Mouse (Mus musculus) large intestine, adult 2 months (tissue): Measurements from ENCODE around the gene Crcp. TPM values are rescaled to one million over a fixed set of nuclear protein-coding genes. Genes with fewer than 3 reads are reported as not detected.

Source experiments
- DNase-seq: peaks from one replicate; pipeline ENCODE4 v3.0.0-alpha.2; 2012; ENCODE audit warnings: low read depth, low spot score
- WGBS: fragments of 180-500 bp; shearing (Covaris S2); methylation state at CpG from one replicate; pipeline ENCODE4 v1.1.7; 2018; 5-methylcytosine and 5-hydroxymethylcytosine counted together
- polyA plus RNA-seq: library from polyadenylated mRNA; depleted of rRNA; stranded (reverse); fragments of >200 nt; gene quantifications from 2 replicates; pipeline ENCODE4 v1.2.3, GENCODE M21; 2012

The Crcp gene
- polyA plus RNA-seq, 1 experiment, result 13.1 TPM

DNA sequence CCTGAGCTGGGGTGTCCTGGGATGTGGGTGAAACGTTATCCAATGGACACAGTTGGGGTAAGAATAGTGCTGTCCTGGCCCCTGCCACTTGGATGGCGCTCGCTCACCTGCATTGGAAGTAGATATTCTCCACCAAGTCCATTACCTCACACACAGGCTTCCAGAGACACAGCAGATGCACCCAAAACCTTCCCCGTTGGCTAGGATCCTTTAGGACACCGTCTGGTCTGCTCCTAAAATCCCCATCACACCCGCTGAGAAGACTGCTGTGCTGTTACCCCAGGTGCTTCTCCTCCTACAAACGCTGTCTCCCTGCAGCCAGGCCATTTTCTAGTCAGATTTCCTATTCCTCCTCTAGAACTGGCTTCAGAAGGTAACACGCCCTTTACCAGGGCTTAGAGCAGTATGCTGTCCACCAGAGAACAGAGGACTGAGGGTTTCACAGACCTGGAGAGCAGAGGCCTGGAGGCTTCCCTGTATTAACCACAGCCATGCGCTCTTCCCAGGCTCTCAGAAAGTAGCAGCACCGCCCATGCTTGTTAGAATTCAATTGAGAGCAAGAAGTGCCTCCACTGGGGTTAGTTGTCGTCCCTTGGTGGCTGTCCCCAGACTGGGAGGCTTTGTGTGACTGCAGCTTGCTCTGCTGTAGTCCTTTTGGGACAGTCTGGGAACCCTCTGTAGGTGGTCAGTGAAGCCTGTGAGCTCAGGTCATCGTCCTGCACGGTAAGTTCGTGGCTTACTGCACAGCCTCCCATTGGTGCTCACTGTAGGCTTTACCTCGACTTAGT is 22.2 kb downstream of the Crcp start:
- no peak for DNase-seq
- 88% methylated on average over 15 of the region's 15 CpGs for WGBS

DNA sequence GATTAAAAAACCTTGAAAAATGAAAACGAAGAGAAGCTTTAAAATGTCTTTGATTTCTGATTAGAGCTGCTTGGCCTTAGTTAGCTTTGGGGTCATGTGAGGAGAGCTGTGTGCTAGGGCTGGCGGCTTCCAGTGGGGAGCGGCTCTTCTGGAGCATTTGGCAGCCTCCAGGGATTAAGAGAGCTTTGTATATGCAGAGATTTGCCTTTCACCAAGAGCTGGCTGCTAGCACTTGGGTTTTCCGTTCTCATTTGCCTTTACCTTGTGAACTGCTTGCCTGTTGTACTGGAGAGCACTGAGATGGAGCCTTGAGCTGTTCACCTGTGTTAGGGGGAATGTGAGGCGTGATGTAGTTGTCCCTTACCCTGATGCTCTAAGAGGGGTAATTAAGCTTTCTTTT is 23.4 kb downstream of the Crcp start:
- DNase-seq, result no peak
- 68% methylated on average over 5 of the region's 5 CpGs for WGBS

DNA sequence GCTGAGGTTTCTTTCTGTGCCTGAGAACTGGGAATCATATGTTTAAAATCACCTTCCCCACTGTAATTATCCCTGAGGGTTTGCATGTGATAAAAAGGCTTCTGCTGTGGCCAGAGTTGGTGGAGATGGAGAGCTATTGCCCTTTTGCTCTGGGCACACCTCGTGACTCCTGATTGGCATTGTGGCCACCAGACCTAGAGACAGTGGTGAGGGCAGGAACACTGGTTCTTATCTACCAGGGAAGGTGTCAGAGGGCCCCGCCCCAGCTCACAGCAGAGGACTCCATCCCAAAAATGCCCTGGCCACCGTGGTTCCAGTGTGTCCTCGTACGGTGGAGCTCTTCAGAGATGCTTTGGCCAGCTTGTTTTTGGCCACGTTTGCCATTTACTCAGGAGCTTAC is 23.9 kb downstream of the Crcp start:
- WGBS, result 83% methylated on average over 6 of the region's 6 CpGs
- DNase-seq, result no peak

DNA sequence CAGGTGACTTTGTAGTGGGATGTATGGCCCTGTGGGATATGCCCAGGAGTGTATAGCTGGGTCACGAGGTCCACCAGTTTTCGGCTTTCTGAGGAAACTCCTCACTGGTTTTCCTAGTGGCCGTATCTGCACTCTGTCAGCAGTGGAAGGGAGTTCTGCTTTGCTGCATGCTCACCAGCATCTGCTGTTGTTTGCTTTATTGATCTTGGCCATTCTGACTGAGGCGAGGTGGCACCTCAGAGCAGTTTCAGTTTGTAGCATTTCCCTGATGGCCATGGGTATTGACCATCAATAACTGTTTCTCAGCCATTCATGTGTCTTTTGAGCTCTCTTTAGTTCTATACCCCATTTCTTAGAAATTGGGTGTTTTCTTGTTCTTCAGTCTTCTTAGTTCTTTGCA is 26.6 kb downstream of the Crcp start:
- no peak for DNase-seq
- WGBS, result 91% methylated on average over 4 of the region's 4 CpGs

DNA sequence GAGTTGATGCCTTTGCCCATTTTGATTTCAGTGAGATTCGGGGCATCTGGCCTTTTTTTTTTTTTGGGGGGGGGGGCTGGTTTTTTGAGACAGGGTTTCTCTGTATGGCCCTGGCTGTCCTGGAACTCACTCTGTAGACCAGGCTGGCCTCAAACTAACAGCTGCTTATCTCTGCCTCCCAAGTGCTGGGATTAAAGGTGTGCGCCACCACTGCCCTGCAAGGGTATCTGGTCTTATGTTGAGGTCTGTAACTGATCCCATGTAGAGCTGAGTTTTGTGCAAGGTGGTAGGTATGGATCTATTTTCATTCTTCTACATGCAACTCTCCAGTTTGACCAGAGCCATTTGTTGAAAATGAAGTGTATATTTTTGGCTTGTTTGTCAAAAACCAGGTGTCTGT is 27.2 kb downstream of the Crcp start:
- no peak for DNase-seq
- WGBS, result 91% methylated on average over 2 of the region's 2 CpGs

DNA sequence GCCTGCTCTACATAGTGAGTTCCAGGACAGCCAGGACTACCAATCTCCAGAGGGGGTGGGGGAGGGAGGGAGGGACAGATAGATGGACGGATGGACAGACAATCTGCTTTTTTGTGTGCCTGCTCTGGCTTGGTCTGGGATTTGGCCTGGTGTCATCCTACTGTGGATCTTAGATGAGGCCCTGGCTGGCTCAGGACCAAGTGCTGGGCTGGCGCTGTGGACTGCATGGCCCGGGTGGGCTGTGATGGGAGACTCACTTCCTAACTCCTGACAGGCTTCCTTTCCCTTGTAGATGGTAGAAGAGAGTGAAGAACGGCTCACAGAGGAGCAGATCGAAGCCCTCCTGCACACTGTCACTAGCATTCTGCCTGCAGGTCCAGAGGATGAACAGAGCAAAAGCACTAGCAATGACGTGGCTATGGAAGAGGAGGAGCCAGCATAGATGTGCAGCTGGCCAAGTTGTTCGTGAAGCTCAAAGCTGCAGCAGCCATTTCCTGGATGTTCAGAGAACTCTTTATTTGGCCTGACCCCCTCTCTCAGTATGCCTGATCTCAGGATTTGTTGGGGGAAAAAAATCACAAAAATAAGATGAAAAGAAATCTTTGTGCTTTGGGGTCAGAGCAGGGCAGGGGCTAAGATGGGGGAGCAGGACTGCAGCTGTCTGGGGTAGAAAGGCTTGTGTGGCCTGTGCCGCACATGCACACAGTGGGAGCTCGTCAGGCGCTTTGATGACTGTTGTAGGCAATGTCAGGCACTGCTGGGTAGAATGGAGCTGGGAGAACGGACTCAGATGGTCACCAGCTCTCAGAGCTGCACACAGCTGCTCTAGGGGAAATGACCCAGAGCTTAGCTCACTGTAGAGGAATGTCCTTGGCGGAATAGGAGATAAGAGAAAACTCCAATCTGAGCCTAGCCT is 30.6 kb downstream of the Crcp start:
- 70% methylated on average over 12 of the region's 12 CpGs for WGBS
- DNase-seq, result no peak

DNA sequence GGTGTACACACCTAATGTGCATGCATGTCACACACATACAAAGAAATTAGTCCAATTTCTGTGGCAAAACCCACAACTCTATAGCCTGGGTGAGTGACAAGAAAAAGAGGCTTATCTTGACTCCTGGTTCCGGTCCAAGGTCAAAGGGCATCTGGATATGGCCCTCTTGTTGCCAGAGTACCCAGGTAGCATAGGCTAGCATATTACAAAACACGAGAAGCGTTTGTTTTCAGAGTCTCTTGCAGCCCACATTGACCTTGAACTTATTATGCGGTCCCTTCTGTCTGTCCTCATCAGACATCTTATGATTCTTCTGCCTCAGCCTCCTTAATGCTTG is 31.2 kb downstream of the Crcp start:
- 81% methylated on average over 4 of the region's 4 CpGs for WGBS
- no peak for DNase-seq

DNA sequence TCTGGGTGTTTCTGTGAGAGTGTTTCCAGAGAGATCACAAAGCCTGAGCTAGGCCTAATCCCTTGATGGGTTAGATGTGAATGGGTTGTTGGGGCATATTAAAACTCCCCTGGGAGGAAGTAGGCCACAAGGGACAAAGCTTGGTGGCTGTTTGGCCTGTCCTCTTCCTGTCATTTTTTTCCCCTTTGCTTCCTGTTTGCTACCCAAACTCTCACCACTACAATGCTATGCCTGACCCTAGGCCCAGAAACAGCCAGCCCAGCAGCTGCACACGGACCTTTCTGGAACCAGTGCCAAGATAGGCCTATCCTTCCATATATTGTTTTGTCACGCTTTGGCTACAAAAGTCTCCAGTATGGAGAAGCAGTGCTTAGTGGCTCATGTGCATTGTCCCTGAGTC is 33.0 kb downstream of the Crcp start:
- DNase-seq, result no peak
- WGBS, result 54% methylated on average over 2 of the region's 2 CpGs

DNA sequence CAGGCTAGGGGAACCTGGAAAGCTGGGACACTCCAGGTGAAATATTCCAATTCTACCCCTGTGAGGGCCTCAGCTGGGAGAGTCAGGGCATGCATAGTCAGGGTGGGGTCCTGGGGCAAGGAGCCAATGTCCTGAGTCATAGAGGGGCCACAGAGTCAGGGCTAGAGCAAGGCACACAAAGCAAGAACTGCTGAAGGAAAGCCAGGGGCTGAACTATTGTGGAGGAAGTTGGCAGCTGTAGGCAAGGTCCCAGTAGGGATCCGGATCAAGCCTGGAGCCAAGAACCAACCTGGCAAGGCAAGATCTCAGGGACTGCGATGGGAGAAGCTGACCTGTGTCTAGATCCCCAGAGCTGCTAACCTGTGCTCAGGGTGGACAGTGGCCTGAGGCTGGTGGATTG is 34.7 kb downstream of the Crcp start:
- WGBS, result 60% methylated on average over 2 of the region's 2 CpGs
- DNase-seq, result no peak

DNA sequence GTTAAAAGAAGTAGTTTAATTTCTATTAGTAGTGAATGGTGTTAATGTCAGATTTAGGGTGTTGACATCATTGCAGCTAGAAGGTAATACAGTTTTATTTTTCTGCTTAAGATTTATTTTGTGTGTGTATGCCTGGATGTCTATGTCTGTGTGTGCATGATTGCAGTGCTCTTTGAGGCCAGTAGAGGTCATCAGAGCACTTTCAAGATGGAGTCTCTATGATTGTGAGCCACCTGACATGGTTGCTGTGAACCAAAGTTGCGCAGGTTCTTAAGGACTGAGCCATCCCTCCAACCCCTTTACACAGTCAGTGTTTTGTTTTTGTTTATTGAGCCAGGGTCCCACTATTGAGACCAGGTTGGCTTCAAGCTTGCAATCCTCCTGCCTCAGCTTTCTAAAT is 36.5 kb downstream of the Crcp start:
- no peak for DNase-seq
- 90% methylated on average over 1 of the region's 1 CpGs for whole genome bisulfite sequencing

DNA sequence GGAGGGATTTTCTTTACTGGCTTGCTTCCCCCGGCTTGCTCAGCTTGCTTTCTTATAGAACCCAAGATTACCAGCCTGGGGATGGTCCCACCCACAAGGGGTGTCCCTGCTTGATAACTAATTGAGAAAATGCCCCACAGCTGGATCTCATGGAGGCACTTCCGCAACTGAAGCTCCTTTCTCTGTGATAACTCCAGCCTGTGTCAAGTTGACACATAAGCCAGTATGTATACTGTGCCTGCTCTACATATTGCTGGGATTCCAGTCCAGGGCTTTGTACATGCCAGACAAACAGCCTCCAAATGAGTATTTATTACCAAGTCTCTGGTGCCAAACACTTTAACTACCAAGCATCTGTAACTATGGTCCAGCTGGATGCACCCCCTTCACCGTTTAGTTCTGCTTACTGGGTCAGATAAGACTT is 38.8 kb downstream of the Crcp start:
- no peak for DNase-seq
- WGBS, result 55% methylated on average over 3 of the region's 3 CpGs

DNA sequence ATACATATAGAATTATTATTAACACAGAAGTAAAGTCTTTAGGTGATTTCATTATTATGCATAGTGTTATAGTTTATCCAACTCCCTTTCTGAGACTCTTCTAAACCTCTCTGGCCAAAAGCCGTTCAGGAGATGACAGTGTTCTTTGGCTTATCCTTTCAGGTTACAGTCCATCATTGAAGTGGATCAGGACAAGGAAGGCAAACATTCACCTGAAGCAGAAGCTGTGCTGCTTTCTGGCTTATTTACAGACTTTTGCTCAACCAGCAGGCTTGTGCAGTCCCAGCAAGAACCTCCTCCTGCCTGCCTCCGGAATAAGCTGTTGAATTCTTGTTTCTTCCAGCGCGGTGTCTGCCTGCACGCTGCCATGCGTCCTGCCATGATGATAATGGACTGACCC is 43.9 kb downstream of the Crcp start, which contains the start of gene Tpst1:
Gene Tpst1 (plus strand): TSS at position 301 of the 400 bp plus-strand sequence.
- no peak for DNase-seq
- 88% methylated on average over 6 of the region's 6 CpGs for WGBS

DNA sequence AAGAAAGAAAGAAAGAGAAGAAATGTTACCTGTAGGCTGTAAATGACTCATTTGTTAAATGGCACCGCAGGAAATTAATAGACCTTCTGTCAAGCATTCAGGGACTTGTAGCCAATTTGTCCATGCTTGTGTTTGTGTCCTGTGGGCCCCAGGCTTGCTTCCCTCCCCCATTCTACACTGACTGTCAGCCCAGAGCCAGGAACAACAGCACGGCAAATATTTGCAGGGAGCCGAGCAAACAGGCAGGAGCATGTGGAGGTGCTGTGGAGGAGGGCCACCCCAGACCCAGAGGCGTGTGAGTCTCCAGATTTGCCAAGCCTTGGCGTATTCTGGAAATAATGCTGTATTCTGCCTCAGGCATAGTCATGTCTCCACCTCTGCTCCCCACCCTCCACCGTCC is 45.4 kb downstream of the Crcp start:
- 41% methylated on average over 6 of the region's 6 CpGs for WGBS
- no peak for DNase-seq

DNA sequence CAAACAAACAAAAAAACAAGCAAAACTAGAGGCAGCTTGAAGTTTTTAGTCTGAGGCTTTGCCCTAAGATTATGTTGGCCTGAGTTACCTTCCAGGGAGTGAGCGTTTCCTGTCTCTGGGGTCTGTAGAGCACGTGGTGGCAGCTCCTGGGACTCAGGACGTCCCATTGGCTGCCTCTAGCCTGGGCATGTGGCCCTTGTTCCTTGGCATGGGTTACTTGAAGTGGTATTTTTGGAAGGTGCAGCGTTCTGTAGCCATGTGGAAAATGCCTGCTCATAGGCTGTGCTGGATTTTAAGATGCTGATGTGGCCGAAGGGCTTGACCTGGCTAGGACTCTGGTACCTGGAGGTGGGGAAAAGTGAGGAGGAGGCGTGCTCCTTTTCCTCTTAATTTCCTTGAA is 47.3 kb downstream of the Crcp start:
- 63% methylated on average over 6 of the region's 6 CpGs for WGBS
- no peak for DNase-seq

DNA sequence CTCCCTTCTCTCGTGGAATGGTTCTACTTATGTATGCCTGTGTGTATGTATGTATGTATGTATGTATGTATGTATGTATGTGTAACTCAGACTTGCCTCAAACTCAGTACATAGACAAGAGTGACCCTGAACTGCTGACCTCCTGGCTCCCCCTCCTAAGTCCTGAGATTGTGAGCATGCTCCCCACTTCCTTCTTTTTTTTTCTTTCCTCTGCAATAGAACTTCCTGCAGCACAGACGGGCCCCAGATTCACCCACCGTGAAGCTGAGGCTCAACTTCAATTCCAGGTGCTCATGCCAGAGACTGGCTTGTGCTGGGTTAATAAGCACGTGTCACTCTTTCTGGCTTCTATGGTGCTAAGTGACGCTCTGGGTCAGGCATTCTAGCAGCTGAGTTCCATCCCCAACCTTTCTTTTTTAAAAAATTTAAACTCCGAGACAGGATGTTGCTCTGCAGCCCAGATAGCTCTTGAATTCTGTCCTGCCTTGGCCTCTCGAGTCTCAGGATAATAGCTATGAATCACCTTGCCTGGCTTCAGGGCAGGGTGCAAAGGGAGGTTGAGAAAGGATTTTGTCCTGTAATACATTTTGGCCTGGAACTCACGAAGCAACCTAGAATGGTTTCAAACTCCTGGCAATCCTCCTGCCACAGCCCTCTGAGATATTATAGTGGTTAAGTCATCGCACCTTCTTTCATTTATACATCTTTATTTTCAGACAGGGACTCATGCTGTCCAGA is 49.2 kb downstream of the Crcp start:
- 51% methylated on average over 9 of the region's 9 CpGs for WGBS
- DNase-seq, result no peak

DNA sequence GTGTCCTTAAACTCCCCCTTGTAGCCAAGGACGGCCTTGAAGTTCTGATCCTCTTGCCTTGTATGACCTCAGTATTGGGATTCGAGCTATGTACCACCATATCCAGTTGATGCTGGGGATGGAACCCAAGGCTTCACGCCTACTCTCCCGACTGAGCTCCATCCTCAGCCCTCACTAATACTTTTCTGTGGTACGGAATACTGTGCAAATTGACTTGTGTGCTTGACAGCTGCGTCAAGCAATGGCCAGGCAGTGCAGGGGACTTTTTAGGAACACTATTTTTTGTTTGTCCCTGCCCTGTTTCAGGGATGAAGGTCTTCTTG is 49.7 kb downstream of the Crcp start:
- WGBS, result 40% methylated on average over 6 of the region's 6 CpGs
- no peak for DNase-seq

DNA sequence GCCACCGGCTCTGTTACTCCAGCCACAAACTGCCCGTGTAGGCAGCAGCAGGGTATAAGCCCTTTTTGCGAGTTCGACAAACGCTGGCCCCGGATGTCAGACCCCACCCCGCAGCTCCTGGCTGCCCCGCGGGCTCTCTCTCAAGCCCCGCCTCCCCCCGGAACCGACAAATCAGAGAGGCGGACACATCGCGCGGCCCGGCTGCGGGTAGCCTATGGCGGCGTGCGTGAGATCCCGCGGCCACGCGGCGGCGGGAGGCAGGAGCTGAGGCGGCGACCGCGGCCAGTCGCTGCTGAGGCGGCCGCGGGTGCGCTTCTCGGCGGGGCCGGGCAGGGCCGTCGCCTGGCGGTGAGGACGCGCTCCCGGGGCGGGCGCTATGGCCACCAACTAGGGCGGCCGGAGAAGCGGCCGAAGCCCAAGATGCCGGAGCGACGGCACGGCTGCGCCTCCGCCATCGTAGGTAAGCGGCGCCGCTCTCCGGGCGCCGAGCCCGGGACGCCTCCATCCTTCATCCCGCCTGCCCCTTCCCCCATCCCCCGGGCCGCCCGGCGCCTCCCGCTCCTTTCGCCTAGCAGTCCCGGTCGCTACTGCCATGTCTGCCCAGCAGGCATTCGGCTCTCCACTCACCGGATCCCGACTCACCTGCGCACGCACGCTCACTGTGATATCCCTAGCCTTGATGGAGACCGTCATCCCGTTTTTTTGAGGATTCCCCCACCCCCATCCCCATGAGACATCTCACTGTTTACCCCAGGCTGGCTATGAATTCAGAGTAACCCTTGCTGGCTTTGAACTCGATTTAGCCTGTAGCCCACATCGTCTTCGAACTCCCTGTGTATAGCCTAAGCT is 50.3 kb downstream of the Crcp start:
- DNase-seq, result peak; percentile 50

DNA sequence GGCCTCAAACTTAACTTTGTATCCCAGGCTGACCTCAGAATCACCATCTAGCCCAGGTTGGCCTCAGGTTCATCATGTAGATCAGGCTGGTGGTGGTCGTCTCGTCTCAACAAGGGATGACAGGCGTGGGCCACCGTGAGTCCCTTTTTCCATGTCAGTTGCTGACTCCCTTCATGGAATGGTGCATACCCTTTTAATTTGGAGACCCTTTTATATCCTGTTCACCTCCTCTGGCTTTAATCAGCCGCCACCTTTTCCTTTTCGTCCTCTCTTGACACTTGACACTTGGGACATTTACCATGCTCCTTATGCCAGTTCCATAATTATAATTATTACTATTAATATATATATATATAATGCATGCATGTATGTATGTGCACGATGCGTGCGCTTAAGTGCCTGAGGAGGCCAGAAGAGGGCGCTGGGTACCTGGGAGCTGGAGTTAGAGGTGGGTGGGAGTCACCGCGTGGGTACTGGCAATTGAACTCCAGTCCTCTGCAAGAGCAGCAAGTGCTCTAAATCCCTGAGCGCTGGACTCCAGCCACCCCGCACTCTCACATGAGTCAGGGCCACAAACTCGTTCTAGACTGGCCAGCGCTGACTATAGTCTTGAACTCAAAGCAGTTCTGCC is 51.1 kb downstream of the Crcp start:
- WGBS, result 78% methylated on average over 16 of the region's 16 CpGs
- DNase-seq, result no peak

More for the DNA sequence above, 50.3 kb downstream of the Crcp start:
- WGBS, result 1% methylated on average over 81 of the region's 86 CpGs
